Mouse (Mus musculus) thymus, postnatal 25 days (tissue): ENCODE measurements around the gene Errfi1.
A peak's percentile ranks its signal among the peaks of the same experiment; 100 is the strongest.
"Not testable (repeated sequence)": the region's sequence is repeated elsewhere in the genome, so short reads cannot be mapped to it uniquely, and the experiment has no call there.

Source experiments
- DNase-seq: peaks from one replicate; pipeline ENCODE4 v3.0.0; 2022

Errfi1 gene

DNA sequence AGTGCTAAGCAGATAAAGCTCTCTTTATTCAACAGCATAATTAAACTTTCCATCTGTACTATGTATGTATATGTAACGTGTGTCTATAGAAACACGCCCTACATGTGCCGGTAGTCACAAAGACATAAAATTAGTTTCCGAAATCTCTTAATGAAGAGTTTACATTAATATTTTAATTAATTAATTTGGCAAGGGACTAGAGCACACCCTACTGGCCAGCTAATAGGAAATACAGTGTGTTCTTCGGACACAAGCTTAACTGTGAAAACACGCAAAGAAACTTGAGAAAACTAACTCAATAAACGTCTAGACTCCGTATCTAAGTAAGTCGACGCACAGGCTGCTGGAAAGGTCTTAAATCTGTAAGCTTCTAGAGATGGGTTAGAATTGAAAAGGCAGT, 3.8 kb upstream of the Errfi1 start:
- no peak for DNase-seq

GRCm38 (mm10) chr4:150850893-150851292, 2.8 kb upstream of the Errfi1 start:
- no peak for DNase-seq

DNA sequence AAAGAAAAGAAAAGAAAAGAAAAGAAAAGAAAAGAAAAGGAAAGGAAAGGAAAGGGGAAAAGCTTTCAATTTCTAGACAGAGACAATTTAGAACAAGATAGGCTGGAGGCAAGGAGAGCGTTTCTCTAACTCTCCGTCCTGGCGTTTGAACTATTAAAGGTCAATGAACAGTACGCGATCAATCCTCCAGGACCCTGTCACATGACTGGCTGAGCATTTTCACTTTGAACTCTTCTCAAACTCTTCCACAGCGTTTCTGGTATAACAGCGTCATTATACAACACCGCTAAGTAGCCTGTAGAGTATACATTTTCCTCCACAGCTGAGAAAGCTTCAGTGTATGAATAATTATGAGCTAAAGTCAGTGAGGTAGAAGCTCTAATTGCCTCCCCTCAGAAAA, 1.7 kb upstream of the Errfi1 start:
- no peak for DNase-seq

- DNase-seq, result no peak
Measured at GRCm38 (mm10) chr4:150852479-150852878, 1.2 kb upstream of the Errfi1 start.

DNA sequence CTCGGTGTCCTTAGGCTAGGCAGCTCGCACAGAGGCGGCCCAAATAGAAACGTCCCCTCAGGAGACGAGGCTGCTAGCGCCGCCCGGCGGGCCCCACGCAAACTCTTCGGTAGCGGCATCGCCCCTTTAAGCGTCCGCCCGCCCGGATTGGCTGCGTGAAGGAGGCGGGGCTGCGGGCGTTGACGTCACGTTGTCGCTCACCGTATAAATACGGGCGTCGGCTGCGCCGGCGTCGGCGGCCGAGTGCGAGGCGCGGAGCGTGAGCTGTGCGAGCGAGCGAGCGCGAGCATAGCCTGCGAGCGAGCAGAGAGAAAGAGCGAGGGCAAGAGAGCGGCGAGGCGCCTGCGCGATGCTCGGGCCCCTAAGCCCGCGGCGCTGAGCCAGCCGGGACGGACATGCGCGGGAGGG, 1.1 kb downstream of the Errfi1 start:
- DNase-seq, result peak; percentile 98

GRCm38 (mm10) chr4:150855346-150855745, 1.6 kb downstream of the Errfi1 start:
- no peak for DNase-seq

DNA sequence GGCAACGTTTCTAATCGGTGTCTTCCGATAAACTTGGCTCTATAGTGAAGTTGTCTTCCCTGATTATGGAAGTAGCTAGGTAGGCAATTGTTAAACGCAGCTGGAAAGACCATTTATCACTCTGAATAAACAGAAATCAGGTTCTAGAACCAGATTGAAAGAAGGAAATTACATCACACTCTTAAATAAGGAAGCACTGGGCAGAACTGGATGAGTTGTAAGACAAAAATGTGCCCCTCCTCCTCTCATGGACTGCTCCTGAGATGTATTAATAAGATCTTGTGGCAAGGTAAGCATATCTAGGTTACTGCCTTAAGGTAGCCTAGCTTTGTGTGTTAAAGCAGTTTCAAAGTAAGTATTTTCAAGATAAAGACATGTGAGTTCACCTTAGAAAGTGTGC, 6.8 kb downstream of the Errfi1 start:
- no peak for DNase-seq

GRCm38 (mm10) chr4:150861161-150861560, 7.4 kb downstream of the Errfi1 start:
- DNase-seq, result no peak

GRCm38 (mm10) chr4:150862626-150863375, 9.1 kb downstream of the Errfi1 start:
- no peak for DNase-seq

GRCm38 (mm10) chr4:150865371-150865770, 11.7 kb downstream of the Errfi1 start:
- peak; percentile 16 for DNase-seq

GRCm38 (mm10) chr4:150866069-150866468, 12.3 kb downstream of the Errfi1 start:
- no peak for DNase-seq

GRCm38 (mm10) chr4:150866494-150866893, 12.8 kb downstream of the Errfi1 start:
- DNase-seq, result no peak

DNA sequence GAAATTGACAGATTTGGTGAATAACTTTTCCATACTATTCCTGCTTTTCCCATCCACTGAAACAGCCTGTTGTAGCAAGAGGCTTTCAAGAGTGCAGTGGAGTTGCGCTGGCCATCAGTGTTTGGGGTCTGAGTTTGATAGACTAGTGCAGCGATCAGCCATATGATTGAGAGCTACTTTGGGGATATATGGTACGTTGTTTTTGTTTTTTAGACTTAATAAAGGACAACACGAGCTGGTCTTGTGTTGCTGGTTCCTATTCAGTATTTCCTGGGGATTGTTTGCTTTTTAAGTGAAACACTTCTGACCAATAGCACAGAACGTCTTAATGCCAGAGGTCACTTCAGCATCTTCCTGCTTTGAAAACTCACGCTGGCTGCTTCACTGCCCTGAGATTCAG, 14.4 kb downstream of the Errfi1 start:
- DNase-seq, result no peak

GRCm38 (mm10) chr4:150868859-150869258, 15.1 kb downstream of the Errfi1 start:
- no peak for DNase-seq

DNA sequence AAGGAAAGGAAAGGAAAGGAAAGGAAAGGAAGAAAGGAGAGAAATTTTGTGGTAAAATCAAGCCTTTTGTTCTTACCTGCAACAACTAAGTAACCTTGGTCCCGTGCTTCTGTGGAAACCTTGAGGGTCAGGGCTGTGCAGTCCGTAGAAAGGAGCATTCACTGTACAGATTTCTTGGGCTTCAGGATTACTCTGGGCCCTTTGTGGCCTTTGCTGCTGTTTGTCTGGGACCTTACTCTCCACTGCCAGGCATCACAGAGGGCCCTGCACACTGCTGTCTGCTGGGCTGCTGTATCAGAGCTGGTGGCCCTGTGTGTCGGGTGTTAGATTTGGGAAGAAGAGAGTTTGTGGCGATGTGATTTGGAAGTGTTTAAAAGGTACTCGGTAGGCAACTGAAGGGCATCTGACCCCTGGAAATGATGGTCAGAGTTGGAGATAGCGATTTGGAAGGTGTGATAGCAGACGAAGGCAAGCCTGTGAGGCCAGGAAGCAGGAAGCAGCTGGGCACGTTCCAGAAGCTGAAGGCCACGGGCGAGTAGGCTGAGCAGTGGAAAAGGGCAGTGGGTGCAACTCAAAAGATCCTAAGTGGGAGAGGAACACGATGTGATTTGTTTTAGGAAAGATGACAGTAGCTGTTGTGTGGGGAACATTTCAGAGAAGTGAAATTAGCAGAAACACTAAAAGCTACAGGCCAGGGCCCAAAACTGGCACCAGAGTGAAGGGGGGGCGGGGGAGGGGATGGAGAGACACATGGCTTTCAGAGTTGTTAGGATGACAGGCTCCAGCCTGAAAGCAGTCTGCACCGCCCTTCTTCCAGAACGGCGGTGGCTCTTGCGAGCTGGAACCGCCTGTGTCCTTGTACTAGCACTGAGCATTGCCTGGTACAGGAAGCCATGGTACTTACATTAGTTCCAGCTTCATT, 15.8 kb downstream of the Errfi1 start:
- no peak for DNase-seq

GRCm38 (mm10) chr4:150870963-150871391, 17.3 kb downstream of the Errfi1 start:
- DNase-seq, result no peak

- no peak for DNase-seq
Measured at GRCm38 (mm10) chr4:150871392-150872138, 17.8 kb downstream of the Errfi1 start.

DNA sequence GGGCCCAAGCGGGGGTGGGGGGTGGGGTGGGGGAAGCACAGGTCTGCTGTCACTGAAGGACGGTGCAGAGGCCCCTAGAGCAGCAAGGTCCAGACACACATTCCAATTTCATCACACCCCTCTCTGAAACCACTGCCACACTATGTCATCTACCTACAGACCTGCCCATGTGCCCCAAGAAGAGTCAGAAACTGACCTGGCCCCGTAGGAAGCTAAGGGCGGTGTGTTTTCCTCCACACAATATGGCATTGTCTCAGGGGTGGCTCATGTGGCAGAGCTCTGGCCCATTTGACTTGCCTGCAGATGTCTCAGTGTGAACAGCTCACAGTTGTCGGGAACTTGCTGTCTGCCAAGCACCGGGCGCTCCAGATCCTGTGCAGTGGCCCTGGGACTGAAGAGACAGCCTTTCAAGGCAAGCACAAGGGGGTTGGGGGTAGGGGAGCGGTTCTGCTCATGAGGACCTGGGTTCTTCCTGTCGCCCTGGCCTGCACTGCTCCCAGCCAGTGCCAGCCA, 18.5 kb downstream of the Errfi1 start:
- DNase-seq, result no peak

DNA sequence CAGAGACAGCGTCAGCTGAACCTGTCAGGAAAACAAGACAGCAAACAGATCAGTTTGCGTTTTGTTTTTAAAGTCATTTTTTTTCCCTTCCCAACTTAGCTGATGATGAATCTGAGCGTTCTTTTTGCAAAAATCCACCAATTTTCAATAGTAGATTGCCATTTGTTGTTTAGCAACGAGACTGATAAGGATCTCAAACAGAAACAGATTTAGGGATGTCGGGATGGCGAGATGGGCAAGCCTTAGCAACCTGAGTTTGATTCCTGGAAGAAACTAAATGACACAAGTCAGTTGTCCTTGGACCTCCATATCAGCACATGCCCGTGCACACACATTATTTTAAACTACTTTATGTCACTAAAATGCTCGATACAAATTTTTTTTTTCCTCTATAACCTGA, 19.0 kb downstream of the Errfi1 start:
- no peak for DNase-seq

DNA sequence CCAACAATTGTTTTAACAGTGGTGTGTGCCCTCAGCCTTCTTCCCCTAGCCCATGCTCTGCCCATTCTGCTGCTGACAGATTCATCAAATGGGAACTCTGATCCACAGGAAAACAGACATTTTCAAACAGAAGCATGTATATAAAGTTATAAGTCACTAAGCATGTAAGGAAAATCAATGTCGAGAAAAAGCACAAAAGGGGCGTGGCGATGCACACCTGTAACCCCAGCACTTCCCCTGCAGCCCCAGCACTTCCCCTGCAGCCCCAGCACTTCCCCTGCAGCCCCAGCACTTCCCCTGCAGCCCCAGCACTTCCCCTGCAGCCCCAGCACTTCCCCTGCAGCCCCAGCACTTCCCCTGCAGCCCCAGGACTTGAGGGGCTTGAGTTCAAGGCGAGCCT, 20.7 kb downstream of the Errfi1 start:
- not testable (repeated sequence) for DNase-seq

GRCm38 (mm10) chr4:150875393-150875792, 21.7 kb downstream of the Errfi1 start:
- no peak for DNase-seq

GRCm38 (mm10) chr4:150879631-150880030, 25.9 kb downstream of the Errfi1 start:
- no peak for DNase-seq

DNA sequence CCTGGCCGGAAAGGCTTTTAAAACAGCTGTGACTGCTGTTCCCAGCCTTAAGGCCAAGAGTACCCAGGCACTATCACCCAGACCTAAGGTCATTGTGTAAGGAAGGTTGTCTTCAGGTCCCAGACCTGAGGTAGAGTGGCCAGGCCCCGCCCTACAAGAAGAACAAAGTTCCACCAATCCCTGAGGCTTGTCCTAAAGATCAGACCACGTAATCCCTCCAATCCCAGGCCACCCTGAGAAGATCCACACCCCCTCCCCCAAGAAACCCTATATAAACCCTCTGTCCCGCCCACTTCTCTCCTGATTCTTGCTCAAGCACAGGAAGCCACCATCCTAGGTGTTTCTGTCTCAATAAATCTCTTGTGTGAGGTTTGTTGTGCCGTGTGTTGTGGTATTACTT, 26.6 kb downstream of the Errfi1 start:
- DNase-seq, result no peak
